Mouse (Mus musculus) MEL (cell line): Measurements from ENCODE around the gene Spata17. TPM values are rescaled to one million over a fixed set of nuclear protein-coding genes. Genes with fewer than 3 reads are reported as not detected.

Experiments
- DNase-seq: peaks from one replicate; pipeline ENCODE4 v3.0.0; 2011; ENCODE audit warnings: low read depth, low spot score
- H3K27ac ChIP-seq: 2 replicates; pipeline ENCODE4 v1.5.1; 2012; ENCODE audit warnings: low read depth, mild to moderate bottlenecking, control low read depth, low read length, moderate library complexity; ENCODE audit not compliant: control insufficient read depth
- H3K27me3 ChIP-seq, 2 experiments: fragments of 150-350 bp in 1 of 2; sonication (generic) in 1 of 2; 2 replicates each; pipeline ENCODE4 v1.6.1; 2012; ENCODE audit warnings: low read length in 2 of 2, mild to moderate bottlenecking in 2 of 2, improper control_type of control experiment in 1 of 2, moderate library complexity in 1 of 2; ENCODE audit not compliant: insufficient read depth in 2 of 2, control insufficient read depth in 1 of 2
- H3K36me3 ChIP-seq, 2 experiments: 2 replicates each; pipeline ENCODE4 v1.6.1; 2012 to 2014; ENCODE audit warnings: low read length in 2 of 2, improper control_type of control experiment in 1 of 2, inconsistent platforms in 1 of 2, mild to moderate bottlenecking in 1 of 2; ENCODE audit not compliant: insufficient read depth in 2 of 2, control insufficient read depth in 1 of 2
- H3K4me1 ChIP-seq, 2 experiments: fragments of 150-350 bp in 1 of 2; sonication (generic) in 1 of 2; 2 replicates each; pipeline ENCODE4 v1.6.1; 2012; ENCODE audit warnings: low read length in 2 of 2, improper control_type of control experiment in 1 of 2, mild to moderate bottlenecking in 1 of 2; ENCODE audit not compliant: insufficient read depth in 2 of 2, control insufficient read depth in 1 of 2
- H3K4me3 ChIP-seq, 2 experiments: fragments of 150-350 bp in 1 of 2; sonication (generic) in 1 of 2; 2 replicates each; pipeline ENCODE4 v1.5.1; 2012; ENCODE audit warnings: low read depth in 2 of 2, low read length in 2 of 2, mild to moderate bottlenecking in 2 of 2, moderate library complexity in 2 of 2, control low read depth in 1 of 2, improper control_type of control experiment in 1 of 2; ENCODE audit not compliant: control insufficient read depth in 1 of 2, insufficient read depth in 1 of 2
- H3K79me2 ChIP-seq: 2 replicates; pipeline ENCODE4 v1.6.1; 2012; ENCODE audit warnings: mild to moderate bottlenecking, low read length, moderate library complexity; ENCODE audit not compliant: control insufficient read depth, poor library complexity, insufficient read depth
- H3K9ac ChIP-seq: 2 replicates; pipeline ENCODE4 v1.6.1; 2012; ENCODE audit warnings: low read depth, mild to moderate bottlenecking, control low read depth, low read length, moderate library complexity; ENCODE audit not compliant: control insufficient read depth, poor library complexity, severe bottlenecking
- H3K9me3 ChIP-seq: fragments of 150-350 bp; sonication (generic); replicated peaks from 2 replicates; pipeline ENCODE4 v1.6.1; 2012; ENCODE audit warnings: mild to moderate bottlenecking, low read length, improper control_type of control experiment, moderate library complexity; ENCODE audit not compliant: insufficient read depth
- BHLHE40 ChIP-seq: IDR thresholded peaks from 2 replicates; pipeline ENCODE4 v1.6.1; 2012; ENCODE audit warnings: low read depth, mild to moderate bottlenecking, inconsistent platforms, low read length, improper control_type of control experiment, borderline replicate concordance
- CHD1 ChIP-seq: IDR thresholded peaks from 2 replicates; pipeline ENCODE4 v1.6.1; 2012; ENCODE audit warnings: low read depth, mild to moderate bottlenecking, inconsistent platforms, low read length, improper control_type of control experiment
- CTCF ChIP-seq, 3 experiments: IDR thresholded peaks in 2 of 3; conservative IDR thresholded peaks in 1 of 3; 2 replicates each; pipeline ENCODE4 v1.5.1; 2011 to 2012; ENCODE audit warnings: low read length in 3 of 3, low read depth in 2 of 3, mild to moderate bottlenecking in 2 of 3, improper control_type of control experiment in 1 of 3, inconsistent platforms in 1 of 3, mixed read lengths in 1 of 3, moderate library complexity in 1 of 3; ENCODE audit not compliant: control insufficient read depth in 1 of 3, insufficient read depth in 1 of 3, poor library complexity in 1 of 3, severe bottlenecking in 1 of 3
- E2F4 ChIP-seq: IDR thresholded peaks from 2 replicates; pipeline ENCODE4 v1.6.1; 2011; ENCODE audit warnings: low read depth, low read length, improper control_type of control experiment, borderline replicate concordance
- ELF1 ChIP-seq: IDR thresholded peaks from 2 replicates; pipeline ENCODE4 v1.6.1; 2014; ENCODE audit warnings: low read depth, mild to moderate bottlenecking, inconsistent platforms, low read length, improper control_type of control experiment, moderate library complexity
- EP300 ChIP-seq, 2 experiments: IDR thresholded peaks; 2 replicates each; pipeline ENCODE4 v1.6.1; 2011; ENCODE audit warnings: improper control_type of control experiment in 2 of 2, low read length in 2 of 2, low read depth in 1 of 2, mild to moderate bottlenecking in 1 of 2
- ETS1 ChIP-seq: IDR thresholded peaks from 2 replicates; pipeline ENCODE4 v1.6.1; 2012; ENCODE audit warnings: low read depth, mild to moderate bottlenecking, inconsistent platforms, low read length, improper control_type of control experiment, moderate library complexity
- JUND ChIP-seq: IDR thresholded peaks from 2 replicates; pipeline ENCODE4 v1.6.1; 2011; ENCODE audit warnings: low read depth, mild to moderate bottlenecking, improper control_type of control experiment, low read length
- MAFK ChIP-seq: IDR thresholded peaks from 2 replicates; pipeline ENCODE4 v1.6.1; 2011; ENCODE audit warnings: low read depth, mild to moderate bottlenecking, low read length, improper control_type of control experiment, borderline replicate concordance
- MAZ ChIP-seq: IDR thresholded peaks from 2 replicates; pipeline ENCODE4 v1.6.1; 2012; ENCODE audit warnings: low read depth, mild to moderate bottlenecking, inconsistent platforms, low read length, improper control_type of control experiment
- NELFE ChIP-seq: IDR thresholded peaks from 2 replicates; pipeline ENCODE4 v1.6.1; 2011; ENCODE audit warnings: low read depth, low read length, improper control_type of control experiment
- RCOR1 ChIP-seq: IDR thresholded peaks from 2 replicates; pipeline ENCODE4 v1.6.1; 2012; ENCODE audit warnings: low read depth, mild to moderate bottlenecking, inconsistent platforms, low read length, improper control_type of control experiment
- TBP ChIP-seq: IDR thresholded peaks from 2 replicates; pipeline ENCODE4 v1.8.0; 2011; ENCODE audit warnings: low read depth, low read length, improper control_type of control experiment
- UBTF ChIP-seq: IDR thresholded peaks from 2 replicates; pipeline ENCODE4 v1.6.1; 2012; ENCODE audit warnings: low read depth, mild to moderate bottlenecking, inconsistent platforms, low read length, improper control_type of control experiment, moderate library complexity, borderline replicate concordance; ENCODE audit not compliant: insufficient read depth
- USF2 ChIP-seq, 2 experiments: IDR thresholded peaks; 2 replicates each; pipeline ENCODE4 v1.6.1; 2011 to 2012; ENCODE audit warnings: improper control_type of control experiment in 2 of 2, low read length in 2 of 2, borderline replicate concordance in 1 of 2, inconsistent platforms in 1 of 2, low read depth in 1 of 2, mild to moderate bottlenecking in 1 of 2; ENCODE audit not compliant: insufficient read depth in 1 of 2
- ZC3H11A ChIP-seq: IDR thresholded peaks from 2 replicates; pipeline ENCODE4 v1.6.1; 2012; ENCODE audit warnings: low read depth, mild to moderate bottlenecking, inconsistent platforms, low read length, improper control_type of control experiment
- ZKSCAN1 ChIP-seq: IDR thresholded peaks from 2 replicates; pipeline ENCODE4 v1.6.1; 2012; ENCODE audit warnings: low read depth, mild to moderate bottlenecking, inconsistent platforms, low read length, improper control_type of control experiment, moderate library complexity
- ZMIZ1 ChIP-seq: IDR thresholded peaks from 2 replicates; pipeline ENCODE4 v1.6.1; 2012; ENCODE audit warnings: low read depth, mild to moderate bottlenecking, inconsistent platforms, low read length, improper control_type of control experiment, moderate library complexity
- polyA plus RNA-seq, 2 experiments: library from polyadenylated mRNA; stranded (reverse) in 1 of 2; unstranded in 1 of 2; fragments of >175 nt in 1 of 2; fragments of >200 nt in 1 of 2; gene quantifications; 2 replicates each; pipeline versions ENCODE4 v1.2.1 to v1.2.4; 2012; ENCODE audit warnings: low replicate concordance in 2 of 2, low read depth in 1 of 2; ENCODE audit not compliant: insufficient read length in 2 of 2, insufficient read depth in 1 of 2, missing spikeins in 1 of 2
- total RNA-seq: library from RNA; depleted of rRNA; stranded (reverse); fragments of 300-350 nt; gene quantifications from 2 replicates; pipeline ENCODE4 v1.2.3, GENCODE M21; 2012

The Spata17 gene
- total and polyA plus RNA-seq, 3 experiments, result 0.13 TPM; not detected in 2

- Histone ChIP-seq H3K27ac (no peak overlapping the region), H3K9me3 (no peaks in the 10 kb centered on the region), H3K36me3 (peaks cover under 1 to 2% of the 10 kb centered on the region in 2 experiments), H3K4me1 (no peaks in the 10 kb centered on the region), H3K79me2 (no peaks in the 10 kb centered on the region), H3K9ac (no peak overlapping the region), H3K27me3 (no peaks in the 10 kb centered on the region), H3K4me3 (no peak overlapping the region)
- no peak for DNase-seq
- no peak for TF ChIP-seq MAFK
- no peak for TF ChIP-seq E2F4
- no peak for TF ChIP-seq ELF1
- TF ChIP-seq ETS1, result no peak
Observed at GRCm38 (mm10) chr1:187240304-187240703, 25.0 kb upstream of the Spata17 start.

- Histone ChIP-seq H3K27me3 (no peaks in the 10 kb centered on the region), H3K27ac (no peak overlapping the region), H3K9me3 (no peaks in the 10 kb centered on the region), H3K79me2 (no peaks in the 10 kb centered on the region), H3K4me1 (no peaks in the 10 kb centered on the region)
- TF ChIP-seq BHLHE40, result no peak
- no peak for TF ChIP-seq RCOR1
- TF ChIP-seq EP300 (IDR thresholded peaks at IDR 0.05; ENCODE audit: low read depth in 1 of 2, low read length in 2 of 2), result no peak
- no peak for TF ChIP-seq TBP
- no peak for TF ChIP-seq ETS1
- TF ChIP-seq MAZ, result no peak
- TF ChIP-seq CTCF (IDR thresholded peaks at IDR 0.05 in 2 of 3, conservative IDR thresholded peaks at IDR 0.05 in 1 of 3; ENCODE audit: control insufficient read depth in 1 of 3, insufficient read depth in 1 of 3, low read depth in 2 of 3, low read length in 3 of 3, poor library complexity in 1 of 3, severe bottlenecking in 1 of 3), result no peak
- no peak for TF ChIP-seq USF2 (IDR thresholded peaks at IDR 0.05; ENCODE audit: borderline replicate concordance in 1 of 2, insufficient read depth in 1 of 2, low read depth in 1 of 2, low read length in 2 of 2)
- TF ChIP-seq UBTF, result no peak
- TF ChIP-seq ZC3H11A, result no peak
- TF ChIP-seq CHD1, result no peak
- TF ChIP-seq ZMIZ1, result no peak
- TF ChIP-seq JUND, result no peak
- TF ChIP-seq ZKSCAN1, result no peak
- TF ChIP-seq MAFK, result no peak
- TF ChIP-seq NELFE, result no peak
- TF ChIP-seq, all 39 proteins: peak for 0
- no peak for DNase-seq
- Histone ChIP-seq H3K4me3 (no peak overlapping the region), H3K9ac (no peak overlapping the region), H3K36me3 (peaks cover 2 to 5% of the 10 kb centered on the region in 2 experiments)
Observed at GRCm38 (mm10) chr1:187238061-187238460, 22.8 kb upstream of the Spata17 start.
